Mouse (Mus musculus) ES-Bruce4 (cell line): ENCODE measurements at regions not wholly inside any gene's neighbourhood (a gene's known extent, or its start where the extent isn't known, plus 50 kb on each side); places are given as distances from the start of the nearest gene placed in this dataset.

Source experiments
- H3K27ac ChIP-seq: 2 replicates; pipeline ENCODE4 v1.5.1; 2012; ENCODE audit warnings: low read length, inconsistent platforms; ENCODE audit not compliant: insufficient read depth
- H3K27me3 ChIP-seq: 2 replicates; pipeline ENCODE4 v1.6.1; 2012; ENCODE audit warnings: mild to moderate bottlenecking, low read length, inconsistent platforms; ENCODE audit not compliant: control insufficient read depth, poor library complexity, insufficient read depth, severe bottlenecking
- H3K36me3 ChIP-seq: 2 replicates; pipeline ENCODE4 v1.6.1; 2012; ENCODE audit warnings: inconsistent platforms, mild to moderate bottlenecking, low read length, moderate library complexity; ENCODE audit not compliant: control insufficient read depth, poor library complexity, insufficient read depth, severe bottlenecking
- H3K4me1 ChIP-seq: one replicate; pipeline ENCODE4 v1.8.1; 2011; ENCODE audit warnings: low read length; ENCODE audit not compliant: control insufficient read depth, insufficient read depth
- H3K4me3 ChIP-seq: 2 replicates; pipeline ENCODE4 v1.5.1; 2011; ENCODE audit warnings: low read depth, mild to moderate bottlenecking, low read length
- H3K9ac ChIP-seq: 2 replicates; pipeline ENCODE4 v1.6.1; 2012; ENCODE audit warnings: low read depth, mild to moderate bottlenecking, inconsistent platforms; ENCODE audit not compliant: poor library complexity, severe bottlenecking
- H3K9me3 ChIP-seq: replicated peaks from 2 replicates; pipeline ENCODE4 v1.6.1; 2012; ENCODE audit warnings: mild to moderate bottlenecking, low read length, inconsistent platforms; ENCODE audit not compliant: control insufficient read depth, poor library complexity, insufficient read depth, severe bottlenecking
- CTCF ChIP-seq: IDR thresholded peaks from one replicate; pipeline ENCODE4 v1.8.1; 2011; ENCODE audit warnings: low read depth, low read length
- EP300 ChIP-seq: IDR thresholded peaks from 2 replicates; pipeline ENCODE4 v1.6.1; 2011; ENCODE audit warnings: low read depth, low read length; ENCODE audit not compliant: insufficient read depth
- POLR2A ChIP-seq: IDR thresholded peaks from one replicate; pipeline ENCODE4 v1.8.1; 2011; ENCODE audit warnings: low read length; ENCODE audit not compliant: insufficient read depth

GRCm38 (mm10) chr1:105206216-105206615 is 150.3 kb downstream of the Rnf152 start:
- Histone ChIP-seq H3K9me3 (no peaks in the 10 kb centered on the region), H3K36me3 (no peaks in the 10 kb centered on the region), H3K4me3 (no peak overlapping the region), H3K9ac (no peak overlapping the region), H3K4me1 (no peaks in the 10 kb centered on the region), H3K27me3 (no peaks in the 10 kb centered on the region), H3K27ac (no peak overlapping the region)
- TF ChIP-seq EP300 = no peak
- no peak for TF ChIP-seq POLR2A
- no peak for TF ChIP-seq CTCF

GRCm38 (mm10) chr1:105199305-105199704 is 157.2 kb downstream of the Rnf152 start:
- no peaks in the 10 kb centered on the region for H3K4me1 ChIP-seq
- no peaks in the 10 kb centered on the region for H3K9me3 ChIP-seq
- no peak overlapping the region for H3K27ac ChIP-seq
- H3K27me3 ChIP-seq = no peaks in the 10 kb centered on the region
- no peak overlapping the region for H3K9ac ChIP-seq
- no peak overlapping the region for H3K4me3 ChIP-seq
- TF ChIP-seq EP300 (no peak), CTCF (no peak), POLR2A (no peak)
- H3K36me3 ChIP-seq = no peaks in the 10 kb centered on the region

- no peak for TF ChIP-seq POLR2A
- TF ChIP-seq CTCF = no peak
- TF ChIP-seq EP300 = no peak
- Histone ChIP-seq H3K4me3 (no peak overlapping the region), H3K27ac (no peak overlapping the region), H3K36me3 (no peaks in the 10 kb centered on the region), H3K27me3 (no peaks in the 10 kb centered on the region; the same call in 1 of the 2 replicates), H3K9me3 (no peaks in the 10 kb centered on the region), H3K4me1 (no peaks in the 10 kb centered on the region), H3K9ac (no peak overlapping the region)
These were observed 165.4 kb downstream of the Rnf152 start for GRCm38 (mm10) chr1:105191126-105191525.

- no peaks in the 10 kb centered on the region for H3K4me1 ChIP-seq
- no peak overlapping the region for H3K9ac ChIP-seq
- no peaks in the 10 kb centered on the region; the same call in 1 of the 2 replicates for H3K27me3 ChIP-seq
- no peaks in the 10 kb centered on the region for H3K36me3 ChIP-seq
- TF ChIP-seq CTCF (no peak), POLR2A (no peak), EP300 (no peak)
- no peak overlapping the region for H3K4me3 ChIP-seq
- H3K27ac ChIP-seq = no peak overlapping the region
- no peaks in the 10 kb centered on the region for H3K9me3 ChIP-seq
These were observed 167.6 kb downstream of the Rnf152 start for GRCm38 (mm10) chr1:105188920-105189266.

GRCm38 (mm10) chr1:105188210-105188919 is 168.1 kb downstream of the Rnf152 start:
- TF ChIP-seq CTCF (no peak), POLR2A (no peak), EP300 (no peak)
- H3K9me3 ChIP-seq = no peaks in the 10 kb centered on the region
- H3K4me3 ChIP-seq = no peak overlapping the region
- no peaks in the 10 kb centered on the region for H3K36me3 ChIP-seq
- H3K27ac ChIP-seq = no peak overlapping the region
- H3K4me1 ChIP-seq = no peaks in the 10 kb centered on the region
- no peaks in the 10 kb centered on the region; the same call in 1 of the 2 replicates for H3K27me3 ChIP-seq
- no peak overlapping the region for H3K9ac ChIP-seq

- no peak overlapping the region for H3K9ac ChIP-seq
- H3K4me3 ChIP-seq = no peak overlapping the region
- no peak for TF ChIP-seq CTCF
- TF ChIP-seq EP300 = no peak
- TF ChIP-seq POLR2A = no peak
- no peaks in the 10 kb centered on the region for H3K9me3 ChIP-seq
- H3K36me3 ChIP-seq = no peaks in the 10 kb centered on the region
- no peaks in the 10 kb centered on the region; the same call in 1 of the 2 replicates for H3K27me3 ChIP-seq
- no peaks in the 10 kb centered on the region for H3K4me1 ChIP-seq
- H3K27ac ChIP-seq = no peak overlapping the region
These were observed 172.0 kb downstream of the Rnf152 start for GRCm38 (mm10) chr1:105184470-105184869.
